Mouse (Mus musculus) lung, adult 18-20 months (tissue): ENCODE results near the gene Zscan21.

ENCODE experiments used
- DNase-seq, 2 experiments: peaks; one replicate each; pipeline ENCODE4 v3.0.0; 2022; ENCODE audit warnings: mixed read lengths in 2 of 2

Gene Zscan21

DNA sequence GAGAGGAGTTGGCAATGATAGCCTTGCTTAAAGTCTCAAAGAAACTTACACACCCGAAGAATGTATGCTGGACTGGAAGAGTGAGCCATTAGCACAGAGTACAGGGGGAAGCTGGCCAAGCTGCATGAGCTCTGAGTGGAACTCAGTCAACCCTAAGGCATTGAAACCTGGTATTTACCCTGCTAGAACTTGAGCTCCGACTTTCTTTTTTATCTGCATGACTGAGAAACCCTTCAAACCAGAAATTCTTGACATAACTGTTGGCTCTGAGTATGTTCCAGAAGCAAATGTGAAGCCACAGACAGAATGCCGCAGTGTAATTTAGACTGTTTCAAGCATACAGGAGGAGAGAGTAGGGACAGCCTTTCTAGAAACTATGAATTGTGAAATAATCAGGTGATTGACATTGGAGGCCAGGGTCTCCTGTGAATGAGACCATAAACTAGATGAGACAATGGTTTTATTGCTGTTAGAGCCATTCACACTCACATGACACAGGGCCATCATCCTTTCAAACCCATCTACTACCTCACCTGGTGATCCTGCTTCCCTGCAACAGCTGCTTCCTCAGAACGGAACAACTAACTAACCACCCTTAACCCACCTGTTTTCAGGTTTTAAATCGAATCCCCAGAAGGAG, 15.8 kb downstream of the Zscan21 start:
- DNase-seq: peak in 1 of 2 experiments; percentile 5

DNA sequence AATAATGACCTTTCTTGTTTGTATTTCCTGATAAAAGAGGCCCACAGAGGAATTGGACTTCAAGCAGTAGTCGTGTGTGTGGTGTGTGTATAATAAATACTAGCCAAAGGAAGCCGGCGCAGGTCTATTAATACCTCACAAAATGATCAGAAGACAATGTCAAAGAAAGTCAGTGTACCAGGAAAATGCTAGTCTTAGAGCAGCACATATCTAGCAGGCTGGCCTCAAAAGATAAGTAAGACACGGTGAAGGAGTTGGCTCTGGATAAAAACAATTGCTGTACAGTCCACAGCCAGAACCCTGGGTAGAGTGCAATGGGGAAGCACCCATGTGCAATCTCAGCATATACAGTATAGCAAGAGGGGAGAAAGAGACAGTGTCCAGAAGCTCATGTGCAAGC, 20.6 kb downstream of the Zscan21 start:
- no peak for DNase-seq

DNA sequence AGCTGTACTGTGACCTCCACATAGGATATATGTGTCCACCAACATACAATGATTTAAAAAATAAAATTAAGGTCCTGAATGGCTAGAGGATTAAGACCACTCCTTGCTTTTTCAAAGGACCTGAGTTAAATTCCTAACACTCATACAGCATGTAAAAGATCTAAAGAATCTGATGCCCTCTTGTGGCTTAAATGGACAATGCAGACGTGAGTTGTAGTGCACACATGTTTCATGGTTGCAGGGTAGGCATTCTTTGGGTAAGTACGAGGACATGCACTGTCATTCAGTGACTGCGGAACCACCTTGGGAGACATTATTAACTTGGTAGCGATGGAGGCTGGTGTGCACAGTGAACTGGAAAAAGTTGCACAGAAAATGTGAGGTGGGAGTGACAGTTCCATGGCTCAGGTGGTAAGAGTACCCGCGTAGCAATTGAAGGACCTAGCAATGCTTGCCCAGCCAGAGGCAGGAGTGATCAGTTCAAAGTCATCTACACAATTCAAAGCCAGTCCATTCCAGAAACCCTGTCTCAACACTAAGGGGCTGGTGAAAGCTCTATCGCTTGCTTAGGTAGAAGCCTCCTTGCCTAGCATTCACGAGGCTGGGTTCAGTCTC, 21.3 kb downstream of the Zscan21 start:
- peak in 1 of 2 experiments; percentile 30 for DNase-seq

DNA sequence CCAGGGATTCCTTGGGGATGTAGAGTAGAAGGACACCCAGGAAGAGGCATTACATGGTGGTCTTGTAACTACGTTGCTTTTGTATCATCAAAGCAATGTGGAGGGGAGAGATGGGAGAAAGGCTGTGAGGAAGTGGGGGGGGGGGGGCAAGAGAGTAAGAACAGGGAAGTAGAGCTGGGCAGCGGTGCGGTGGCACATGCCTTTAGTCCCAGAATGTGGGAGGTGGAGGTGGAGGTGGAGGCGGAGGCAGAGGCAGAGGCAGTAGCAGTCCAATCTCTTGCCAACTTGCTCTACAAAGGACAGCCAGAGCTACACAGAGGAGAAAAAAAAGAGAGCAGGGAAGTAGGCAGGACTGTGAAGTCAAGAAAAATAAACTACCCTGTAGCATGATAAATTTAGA, 21.9 kb downstream of the Zscan21 start:
- no peak for DNase-seq

DNA sequence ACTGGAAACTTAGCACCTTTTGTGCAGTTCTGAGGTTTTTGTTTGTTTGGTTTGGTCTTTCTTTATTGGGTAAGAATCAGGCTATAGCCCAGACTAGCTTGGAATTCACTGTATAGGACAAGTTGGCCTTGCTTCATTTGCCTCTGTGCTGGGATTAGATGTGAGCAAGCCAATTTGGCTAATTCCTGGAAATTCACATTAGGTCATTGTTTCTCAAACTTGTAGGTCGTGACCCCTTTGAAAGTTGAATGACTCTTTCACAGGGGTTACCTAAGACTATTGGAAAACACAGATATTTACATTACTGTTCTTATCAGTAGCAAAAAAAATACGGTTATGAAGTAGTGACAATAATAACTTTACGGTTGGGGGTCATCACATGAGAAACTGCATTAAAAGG, 37.7 kb downstream of the Zscan21 start:
- no peak for DNase-seq

DNA sequence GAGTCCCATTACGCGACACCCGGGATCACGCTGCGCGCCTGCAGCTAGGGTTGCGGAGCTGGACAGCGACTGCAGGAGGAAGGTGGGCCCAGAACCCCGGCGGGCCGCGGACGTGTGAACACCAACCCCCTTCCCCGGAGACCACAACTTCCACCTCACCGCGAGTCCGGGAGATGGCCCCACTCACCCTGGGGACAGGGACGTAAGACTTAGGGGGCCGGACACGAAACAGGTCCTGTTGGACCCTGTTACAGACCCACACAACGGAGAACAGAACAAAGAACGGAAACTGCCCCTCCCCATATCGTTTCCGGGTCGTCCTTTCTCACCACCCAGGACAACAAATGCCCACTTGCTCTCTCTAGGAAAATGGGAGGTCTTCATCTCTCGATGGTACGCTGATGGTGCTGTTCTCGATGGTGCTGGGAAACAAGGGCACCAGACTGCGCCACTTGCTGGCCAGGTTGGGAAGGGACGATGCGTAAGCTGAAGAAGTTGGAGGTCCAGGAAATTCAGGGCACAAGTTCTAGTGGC, 38.8 kb downstream of the Zscan21 start, which contains the start of gene Zfp113:
Gene Zfp113 (minus strand): TSS at position 302 of the 534 bp plus-strand sequence.
- peak; percentile 90 to 95 for DNase-seq

DNA sequence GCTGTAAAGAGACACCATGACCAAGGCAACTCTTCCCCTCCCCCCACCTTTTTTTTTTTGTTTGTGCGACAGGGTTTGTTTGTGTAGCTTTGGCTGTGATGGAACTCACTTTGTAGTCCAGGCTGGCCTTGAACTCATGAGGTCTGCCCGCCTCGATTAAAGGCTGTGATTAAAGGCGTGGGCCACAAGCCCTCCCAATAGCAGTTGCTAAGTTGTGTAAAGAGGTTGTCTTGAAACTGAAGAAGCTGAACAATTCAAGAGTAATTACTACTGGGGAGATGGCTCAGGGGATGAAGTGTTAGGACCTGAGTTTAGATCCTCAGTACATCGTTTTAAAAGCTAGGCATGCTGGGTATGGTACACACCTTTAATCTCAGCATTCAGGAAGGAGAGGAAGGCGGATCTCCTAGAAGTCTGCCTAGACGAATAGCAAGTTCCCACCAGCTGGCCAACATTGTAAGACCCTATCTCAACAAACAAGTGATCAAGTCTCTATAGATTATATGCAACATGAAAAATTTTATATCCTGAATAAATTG, 43.6 kb downstream of the Zscan21 start:
- no peak for DNase-seq

DNA sequence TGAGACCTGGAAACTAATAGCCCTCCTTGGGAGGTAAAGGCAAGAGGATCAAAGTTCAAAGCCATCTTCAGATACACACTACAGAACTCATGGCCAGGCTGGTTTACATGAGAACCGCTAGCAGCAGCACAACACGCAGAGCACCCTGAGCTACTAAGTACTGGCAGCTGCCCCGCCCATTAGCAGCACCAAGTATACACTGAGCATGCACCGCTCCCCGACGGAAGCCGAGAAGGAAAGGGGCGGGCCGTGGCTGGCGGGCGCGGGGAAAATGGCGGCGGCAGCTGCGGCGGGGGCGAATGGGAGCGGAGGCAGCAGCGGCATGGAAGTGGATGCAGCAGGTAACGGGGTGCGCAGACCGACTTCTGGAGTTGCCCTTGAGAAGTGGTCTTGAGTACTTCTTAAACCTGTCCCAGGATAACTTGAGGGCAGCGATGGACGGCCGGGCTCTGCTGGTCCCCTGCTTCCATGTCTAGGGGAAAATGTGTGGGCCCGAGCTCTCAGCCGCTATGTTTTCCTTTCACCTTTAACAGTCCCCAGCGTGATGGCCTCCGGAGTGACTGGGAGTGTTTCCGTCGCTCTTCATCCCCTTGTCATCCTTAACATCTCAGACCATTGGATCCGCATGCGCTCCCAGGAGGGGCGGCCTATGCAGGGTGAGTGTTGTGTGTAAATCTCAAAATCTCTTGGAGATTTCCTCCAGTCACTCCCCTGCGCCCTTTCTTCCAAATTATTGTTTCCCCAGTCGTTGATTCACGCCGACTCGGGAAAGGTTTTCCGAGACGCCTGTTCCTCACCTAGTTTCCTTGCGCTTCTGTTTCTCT, 44.4 kb downstream of the Zscan21 start, which contains the start of gene Cops6:
Gene Cops6 (plus strand): TSS at position 230 of the 824 bp plus-strand sequence.
- DNase-seq: peak; percentile 94 to 95

DNA sequence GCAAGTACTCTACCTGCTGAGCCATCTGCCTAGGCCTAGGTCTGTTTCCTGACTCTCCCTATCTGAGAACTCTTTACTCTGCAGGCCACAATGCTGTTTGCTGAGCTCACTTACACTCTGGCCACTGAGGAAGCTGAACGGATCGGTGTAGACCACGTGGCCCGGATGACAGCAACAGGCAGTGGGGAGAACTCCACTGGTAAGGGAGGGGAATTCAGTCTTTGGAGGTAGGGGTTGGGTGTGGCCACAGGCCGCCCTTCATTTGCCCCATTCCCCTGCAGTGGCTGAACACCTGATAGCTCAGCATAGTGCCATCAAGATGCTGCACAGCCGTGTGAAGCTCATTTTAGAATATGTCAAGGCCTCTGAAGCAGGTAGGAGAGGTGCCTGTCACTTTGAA, 46.3 kb downstream of the Zscan21 start:
- DNase-seq: no peak

DNA sequence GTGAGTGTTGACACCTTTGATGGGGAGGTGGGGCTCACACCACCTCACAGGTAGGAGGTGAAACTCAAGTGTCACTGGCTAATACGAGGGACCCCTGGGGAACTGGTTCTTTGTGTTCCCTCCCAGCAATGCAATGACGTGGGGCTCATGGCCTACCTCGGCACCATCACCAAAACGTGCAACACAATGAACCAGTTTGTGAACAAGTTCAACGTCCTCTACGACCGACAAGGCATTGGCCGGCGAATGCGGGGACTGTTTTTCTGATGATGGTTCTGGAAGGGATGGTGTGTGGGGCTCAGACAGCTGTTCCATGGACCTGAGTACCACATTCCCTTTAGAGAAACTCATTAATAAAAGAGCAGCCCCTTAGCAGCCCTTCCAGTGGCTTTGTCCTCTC, 46.9 kb downstream of the Zscan21 start:
- no peak for DNase-seq

DNA sequence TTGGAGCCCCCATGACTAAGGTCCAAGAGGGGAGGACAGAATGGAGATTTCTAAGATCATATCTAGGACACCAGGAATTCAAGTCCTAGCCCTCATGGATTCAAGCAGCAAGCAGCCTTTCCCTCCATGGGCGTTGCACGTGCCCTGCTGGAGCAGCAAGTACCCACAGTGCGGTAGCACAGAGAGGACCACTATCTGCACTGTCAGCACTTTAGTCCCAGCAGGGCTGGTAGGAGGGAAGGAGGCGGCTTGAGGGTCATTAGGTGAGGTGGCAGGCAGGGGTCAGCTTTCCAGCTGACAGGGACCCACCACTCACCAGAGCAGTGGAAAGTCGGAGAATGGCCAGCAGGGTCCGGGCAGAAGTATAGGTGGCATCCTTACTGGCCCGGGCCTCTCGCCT, 48.9 kb downstream of the Zscan21 start:
- DNase-seq: no peak

DNA sequence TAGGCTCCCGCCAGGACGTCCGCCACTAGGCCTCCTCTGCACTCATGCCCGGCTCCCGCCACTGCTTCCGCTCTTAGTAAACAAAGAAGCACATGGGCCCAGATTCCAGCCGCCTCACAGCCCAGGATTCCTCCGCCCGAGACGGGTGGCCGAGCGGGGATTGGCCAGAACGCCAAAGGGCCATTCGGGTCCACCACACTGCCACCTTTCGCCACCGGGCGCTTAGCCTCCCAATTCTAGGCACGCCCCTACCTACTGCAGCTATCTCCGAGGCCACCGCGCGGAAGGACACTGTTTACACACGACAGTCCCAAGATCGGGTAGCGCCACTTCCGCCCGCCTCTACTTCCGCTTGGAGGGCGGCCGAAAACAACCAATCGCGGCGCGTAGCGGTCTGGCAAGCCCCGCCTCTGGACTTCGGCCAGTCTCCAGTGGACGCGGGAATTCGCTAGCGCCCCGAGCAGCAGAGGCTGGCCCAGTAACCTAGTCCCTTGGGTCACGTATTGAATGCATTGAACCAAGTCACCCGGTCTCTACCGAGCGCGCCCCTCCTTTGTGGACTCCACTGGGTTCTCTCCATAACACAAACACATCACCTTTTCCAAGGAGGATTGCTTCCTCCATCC, 54.3 kb downstream of the Zscan21 start:
- peak; percentile 96 to 97 for DNase-seq

DNA sequence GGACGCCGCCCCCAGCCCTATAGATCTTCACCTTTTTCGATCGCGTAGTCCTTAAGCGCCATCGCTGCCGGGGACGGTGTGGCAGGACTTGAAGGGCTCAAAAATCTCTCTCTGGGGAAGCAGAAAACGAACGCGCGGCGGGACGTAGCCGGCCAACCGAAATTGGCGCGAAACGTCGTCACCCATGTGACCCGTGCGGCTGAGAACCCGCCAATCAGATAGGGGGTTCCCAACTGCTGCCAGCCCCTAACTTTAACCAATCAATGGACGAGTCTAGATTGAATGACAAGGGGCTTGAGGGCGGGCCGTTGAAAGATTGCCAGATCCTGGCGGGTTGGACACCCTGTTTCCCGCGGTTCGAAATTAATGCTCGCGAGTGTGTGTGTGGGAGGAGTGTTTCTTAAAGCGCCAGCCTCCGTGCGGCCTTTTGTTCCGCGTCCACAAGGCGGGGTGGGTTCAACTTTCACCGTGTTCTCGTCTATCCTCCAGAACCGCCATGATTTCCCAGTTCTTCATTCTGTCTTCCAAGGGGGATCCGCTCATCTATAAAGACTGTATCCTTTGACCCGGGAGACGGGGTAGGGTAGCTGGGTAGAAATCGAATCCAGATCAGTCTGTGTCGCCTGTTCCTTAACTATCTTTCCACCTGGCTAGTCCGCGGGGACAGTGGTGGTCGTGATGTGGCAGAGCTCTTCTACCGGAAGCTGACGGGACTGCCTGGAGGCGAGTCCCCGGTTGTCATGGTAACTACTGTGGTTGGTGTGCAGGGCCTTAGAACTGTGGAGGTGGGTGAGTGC, 55.2 kb downstream of the Zscan21 start, which contains the start of the genes Ap4m1 and Mcm7:
Gene Ap4m1 (plus strand): TSS at position 308 of the 797 bp plus-strand sequence.
Gene Mcm7 (minus strand): TSS at position 728 of the 797 bp plus-strand sequence.
- peak; percentile 99 for DNase-seq

DNA sequence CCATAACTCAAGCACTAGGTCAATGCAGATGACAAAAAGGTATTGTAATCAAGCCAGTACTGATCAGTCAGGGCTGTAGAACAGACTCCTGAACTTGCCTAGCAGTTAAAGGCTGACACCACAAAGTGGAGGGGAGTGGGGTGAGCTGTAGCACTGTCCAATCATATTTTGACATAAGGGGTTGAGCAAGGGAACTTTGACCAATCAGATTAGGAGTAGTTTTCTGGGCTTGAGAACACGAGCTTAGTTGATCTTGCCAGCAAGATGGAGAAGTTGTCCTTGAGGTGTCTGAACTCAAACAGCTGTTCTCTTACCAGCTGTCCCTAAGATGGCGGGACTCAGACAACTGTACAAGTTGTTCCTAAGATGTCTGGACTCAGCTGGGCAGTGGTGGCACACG, 56.5 kb downstream of the Zscan21 start:
- DNase-seq: no peak
